Mouse (Mus musculus) testis, adult 2 months (tissue): ENCODE data around the gene 4930507D05Rik.

Experiments
- CTCF ChIP-seq: fragments of 200-500 bp; IDR thresholded peaks from 2 replicates; pipeline ENCODE4 v1.5.1; 2012; ENCODE audit warnings: low read depth, mild to moderate bottlenecking, inconsistent platforms, low read length, moderate library complexity; ENCODE audit not compliant: control insufficient read depth, insufficient read depth, insufficient replicate concordance
- POLR2A ChIP-seq: fragments of 200-500 bp; IDR thresholded peaks from 2 replicates; pipeline ENCODE4 v1.6.1; 2012; ENCODE audit warnings: low read depth, mild to moderate bottlenecking, inconsistent platforms, low read length, moderate library complexity; ENCODE audit not compliant: control insufficient read depth

DNA sequence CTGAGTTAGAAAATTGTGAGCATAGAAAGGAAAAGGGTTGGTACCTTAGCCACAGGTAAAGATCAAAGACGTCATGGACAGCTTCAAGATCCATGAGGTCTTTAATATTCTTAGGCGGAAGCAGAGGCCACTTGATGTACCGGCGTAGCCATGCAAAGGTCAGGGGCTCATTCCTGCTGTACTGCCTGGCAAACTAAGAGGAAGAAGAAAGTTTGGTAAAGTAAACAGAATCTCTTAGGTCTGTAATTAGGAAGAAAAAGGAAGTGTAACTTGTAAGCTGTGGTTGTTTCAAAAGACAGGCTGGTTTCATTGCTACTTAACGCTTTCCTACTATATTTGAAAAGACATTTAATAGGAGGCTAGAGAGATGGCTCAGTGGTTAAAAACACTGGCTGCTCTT lies 18.9 kb upstream of the 4930507D05Rik start:
- TF ChIP-seq CTCF (no peak), POLR2A (no peak)
